ENCODE assay signal across 19 mouse cellular contexts in genomic region chr7:143722646-143723045, GRCm38 (mm10). TPM values are rescaled to one million over a fixed set of nuclear protein-coding genes. Genes with fewer than 3 reads are reported as not detected.
DNase-seq lines count a peak whose midpoint lies in the region; ATAC-seq and TF ChIP-seq lines count a peak whose summit lies in the region.
"Had no signal": no experiment of that assay in that cellular context is flagged by ENCODE, and none has a peak within 500 bp of the region (broad histone marks: within the 10 kb centered on the region; RNA-seq: fewer than 3 reads in every experiment).

No protein-coding gene starts in this region.

- H3K4me3 ChIP-seq in lung, postnatal 0 days (ENCODE audit: low read depth, low read length), result no peak overlapping the region
- H3K4me3 ChIP-seq: embryonic facial prominence, embryonic 12.5 days; limb, embryonic 13.5 days; liver, embryonic 15.5 days; midbrain, embryonic 15.5 days had no signal

- no peak overlapping the region for H3K9ac ChIP-seq in lung, postnatal 0 days (replicated peaks; ENCODE audit: low read depth)
- H3K9ac ChIP-seq: embryonic facial prominence, embryonic 12.5 days; hindbrain, embryonic 14.5 days; limb, embryonic 13.5 days; liver, embryonic 15.5 days; midbrain, embryonic 15.5 days had no signal

- no peaks in the 10 kb centered on the region for H3K9me3 ChIP-seq in lung, postnatal 0 days (ENCODE audit: low read length)
- H3K9me3 ChIP-seq: embryonic facial prominence, embryonic 12.5 days; limb, embryonic 13.5 days; liver, embryonic 15.5 days; midbrain, embryonic 15.5 days had no signal

- TF ChIP-seq CTCF in lung, postnatal 0 days (IDR thresholded peaks at IDR 0.05), result no peak

- H3K27ac ChIP-seq in lung, postnatal 0 days (ENCODE audit: low read length), result peak overlapping the region; percentile 83
- H3K27ac ChIP-seq: embryonic facial prominence, embryonic 12.5 days; hindbrain, embryonic 14.5 days; limb, embryonic 13.5 days; liver, embryonic 15.5 days; midbrain, embryonic 15.5 days had no signal

- WGBS in lung, postnatal 0 days, result 71% methylated on average over 5 of the region's 5 CpGs

- peaks cover 13% of the 10 kb centered on the region; the same call in 1 of the 2 replicates for H3K4me1 ChIP-seq in lung, postnatal 0 days (ENCODE audit: insufficient read depth, low read depth, low read length)
- H3K4me1 ChIP-seq: embryonic facial prominence, embryonic 12.5 days; limb, embryonic 13.5 days; liver, embryonic 15.5 days; midbrain, embryonic 15.5 days had no signal

- H3K36me3 ChIP-seq in lung, postnatal 0 days (ENCODE audit: insufficient read depth, low read length), result no peaks in the 10 kb centered on the region
- H3K36me3 ChIP-seq: liver, embryonic 15.5 days; midbrain, embryonic 15.5 days had no signal

- no peak for TF ChIP-seq EP300 in lung, postnatal 0 days (IDR thresholded peaks at IDR 0.05)

- H3K27me3 ChIP-seq in lung, postnatal 0 days (replicated peaks; ENCODE audit: insufficient read depth, low read length), result no peaks in the 10 kb centered on the region
- H3K27me3 ChIP-seq: embryonic facial prominence, embryonic 12.5 days; limb, embryonic 13.5 days; midbrain, embryonic 15.5 days had no signal

- DNase-seq in frontal cortex, postnatal 36 days (ENCODE audit: low spot score in 2 of 2), result peak; percentile 21 to 40
- DNase-seq in frontal cortex, postnatal 14 days (ENCODE audit: low spot score in 2 of 2), result no peak
- DNase-seq in lung, postnatal 0 days (ENCODE audit: low spot score), result no peak
- no peak for DNase-seq in lung, adult 18-20 months
- DNase-seq in layer of hippocampus, postnatal 10 days (ENCODE audit: low spot score in 2 of 2), result peak; percentile 39 to 45
- peak; percentile 21 for DNase-seq in telencephalon, adult 2 months (ENCODE audit: low read depth, low spot score)
- no peak for DNase-seq in thymus, postnatal 10 days (ENCODE audit: low spot score in 2 of 2)
- DNase-seq: cerebellum, adult 11-12 months; kidney, adult 11 months; kidney, postnatal 10 days; thymus, postnatal 25 days had no signal

- H3K4me2 ChIP-seq in lung, postnatal 0 days (replicated peaks; ENCODE audit: low read depth, low read length), result no peak overlapping the region
- H3K4me2 ChIP-seq: embryonic facial prominence, embryonic 12.5 days; hindbrain, embryonic 14.5 days; limb, embryonic 13.5 days; liver, embryonic 15.5 days; midbrain, embryonic 15.5 days had no signal

- ATAC-seq in lung, postnatal 0 days, result no peak
- ATAC-seq: midbrain, embryonic 15.5 days had no signal

RNA-seq across cellular contexts. Expression of gene Osbpl5, which starts 34.1 kb away (rescaled TPM):
- 47.6 and 56.8 TPM in 2 replicates for polyA plus RNA-seq in lung, postnatal 0 days (2015; fragmentation: Nextera tagmentation; extraction: Ambion mirVana)
- total RNA-seq in layer of hippocampus, postnatal 10 days (2021), result 10 to 100 TPM; 48.5 to 48.6 TPM

RNA-seq across cellular contexts. Expression of gene Tnfrsf23, which starts 37.0 kb away (rescaled TPM):
- polyA plus RNA-seq in lung, postnatal 0 days (2015; fragmentation: Nextera tagmentation; extraction: Ambion mirVana), result 2.2 and 3.0 TPM in 2 replicates
- total RNA-seq in layer of hippocampus, postnatal 10 days (2021), result 1 to 10 TPM; 2.1 to 2.3 TPM

RNA-seq across cellular contexts. Expression of gene Mrgprg, which starts 44.1 kb away (rescaled TPM):
- not detected in 2 replicates for polyA plus RNA-seq in lung, postnatal 0 days (2015; fragmentation: Nextera tagmentation; extraction: Ambion mirVana)
- not detected for total RNA-seq in layer of hippocampus, postnatal 10 days (2021)
- total RNA-seq: heart, adult 8-10 months; left cerebral cortex, adult 8-10 months had no signal
- polyA plus RNA-seq: embryonic facial prominence, embryonic 12.5 days; heart, postnatal 0 days; hindbrain, embryonic 14.5 days; limb, embryonic 13.5 days; liver, embryonic 15.5 days; midbrain, embryonic 15.5 days had no signal

Comparison
In these comparisons a context has a peak if more than half of its experiments do, and no peak if none do; other contexts are left out.
1. DNase-seq: peak in frontal cortex, postnatal 36 days (2 of 2), layer of hippocampus, postnatal 10 days (2 of 2) and telencephalon, adult 2 months (single experiment); none in frontal cortex, postnatal 14 days (0 of 2), lung, postnatal 0 days (single experiment), lung, adult 18-20 months (0 of 2) and thymus, postnatal 10 days (0 of 2).